ENCODE assay signal across 7 mouse cellular contexts in genomic region chr11:50886231-50886932, GRCm38 (mm10). TPM values are rescaled to one million over a fixed set of nuclear protein-coding genes. Genes with fewer than 3 reads are reported as not detected.
DNase-seq lines count a peak whose midpoint lies in the region; ATAC-seq lines count a peak whose summit lies in the region.

No protein-coding gene starts in this region.

- H3K4me1 ChIP-seq in hindbrain, embryonic 11.5 days (replicated peaks; ENCODE audit: control insufficient read depth, insufficient read depth, low read length) = no peaks in the 10 kb centered on the region; the same call in 1 of the 2 replicates
- no peaks in the 10 kb centered on the region for H3K4me1 ChIP-seq in liver, embryonic 15.5 days (replicated peaks)

- H3K36me3 ChIP-seq in hindbrain, embryonic 11.5 days (ENCODE audit: control insufficient read depth, insufficient read depth, low read length) = no peaks in the 10 kb centered on the region
- H3K36me3 ChIP-seq in liver, embryonic 15.5 days (replicated peaks) = no peaks in the 10 kb centered on the region

- DNase-seq in right cerebral cortex, postnatal 14 days = peak; percentile 24
- no peak for DNase-seq in right cerebral cortex, adult 18-20 months
- peak; percentile 38 for DNase-seq in cerebellum, postnatal 36 days
- DNase-seq in hindbrain, embryonic 11.5 days (ENCODE audit: low spot score) = peak; percentile 10
- DNase-seq in layer of hippocampus, postnatal 25 days (ENCODE audit: extremely low spot score in 1 of 2, low spot score in 1 of 2) = no peak
- DNase-seq in left cerebral cortex, adult 11 months (ENCODE audit: low spot score) = no peak

- 57% methylated on average over 8 of the region's 8 CpGs for WGBS in hindbrain, embryonic 11.5 days
- 49% methylated on average over 8 of the region's 8 CpGs for WGBS in liver, embryonic 15.5 days (ENCODE audit: insufficient replicate concordance)

- peak overlapping the region; percentile 64 for H3K4me2 ChIP-seq in hindbrain, embryonic 11.5 days (replicated peaks; ENCODE audit: low read depth, low read length)
- H3K4me2 ChIP-seq in liver, embryonic 15.5 days = peak overlapping the region; percentile 54; the same call in 1 of the 2 replicates

- ATAC-seq in hindbrain, embryonic 11.5 days (ENCODE audit: low FRiP score) = no peak
- ATAC-seq in liver, embryonic 15.5 days (ENCODE audit: insufficient read depth) = no peak

- no peaks in the 10 kb centered on the region for H3K27me3 ChIP-seq in hindbrain, embryonic 11.5 days (ENCODE audit: control insufficient read depth, insufficient read depth, low read length)
- no peaks in the 10 kb centered on the region for H3K27me3 ChIP-seq in liver, embryonic 15.5 days

- no peaks in the 10 kb centered on the region for H3K9me3 ChIP-seq in hindbrain, embryonic 11.5 days (ENCODE audit: control insufficient read depth, low read length)
- H3K9me3 ChIP-seq in liver, embryonic 15.5 days (replicated peaks) = no peaks in the 10 kb centered on the region

- no peak overlapping the region for H3K27ac ChIP-seq in hindbrain, embryonic 11.5 days (ENCODE audit: low read depth, low read length)
- no peak overlapping the region for H3K27ac ChIP-seq in liver, embryonic 15.5 days (replicated peaks)

- peak overlapping the region; percentile 42 for H3K4me3 ChIP-seq in hindbrain, embryonic 11.5 days (ENCODE audit: low read depth, low read length)
- H3K4me3 ChIP-seq in liver, embryonic 15.5 days (replicated peaks) = no peak overlapping the region

- peak overlapping the region; percentile 67 for H3K9ac ChIP-seq in hindbrain, embryonic 11.5 days (ENCODE audit: low read depth, low read length)
- no peak overlapping the region for H3K9ac ChIP-seq in liver, embryonic 15.5 days

RNA-seq across cellular contexts. Expression of gene Zfp454, which starts 1.1 kb away (rescaled TPM):
- polyA plus RNA-seq in hindbrain, embryonic 11.5 days (2014; fragmentation: Nextera tagmentation; extraction: Ambion mirVana) = 15.5 and 16.4 TPM in 2 replicates
- polyA plus RNA-seq in liver, embryonic 15.5 days (2015; fragmentation: Nextera tagmentation; extraction: Ambion mirVana) = 0.28 and 0.30 TPM in 2 replicates
- 1 to 10 TPM; 6.1 to 6.2 TPM for total RNA-seq in layer of hippocampus, postnatal 25 days (2021)

RNA-seq across cellular contexts. Expression of gene Zfp2, which starts 29.6 kb away (rescaled TPM):
- polyA plus RNA-seq in hindbrain, embryonic 11.5 days (2014; fragmentation: Nextera tagmentation; extraction: Ambion mirVana) = 30.6 and 37.0 TPM in 2 replicates
- polyA plus RNA-seq in liver, embryonic 15.5 days (2015; fragmentation: Nextera tagmentation; extraction: Ambion mirVana) = 1.8 and 2.2 TPM in 2 replicates
- 10 to 100 TPM; 17.2 to 19.7 TPM for total RNA-seq in layer of hippocampus, postnatal 25 days (2021)

RNA-seq across cellular contexts. Expression of gene Grm6, which starts 35.9 kb away (rescaled TPM):
- not detected in 2 replicates for polyA plus RNA-seq in hindbrain, embryonic 11.5 days (2014; fragmentation: Nextera tagmentation; extraction: Ambion mirVana)
- polyA plus RNA-seq in liver, embryonic 15.5 days (2015; fragmentation: Nextera tagmentation; extraction: Ambion mirVana) = 0.12 and 0.17 TPM in 2 replicates
- total RNA-seq in layer of hippocampus, postnatal 25 days (2021) = not detected

RNA-seq across cellular contexts. Expression of gene Zfp879, which starts 45.0 kb away (rescaled TPM):
- polyA plus RNA-seq in hindbrain, embryonic 11.5 days (2014; fragmentation: Nextera tagmentation; extraction: Ambion mirVana) = 0.35 and 0.57 TPM in 2 replicates
- 0.06 and 0.14 TPM in 2 replicates for polyA plus RNA-seq in liver, embryonic 15.5 days (2015; fragmentation: Nextera tagmentation; extraction: Ambion mirVana)
- total RNA-seq in layer of hippocampus, postnatal 25 days (2021) = 1 to 10 TPM; 3.0 to 3.4 TPM

RNA-seq across cellular contexts. Expression of gene Zfp354b, which starts 45.1 kb away (rescaled TPM):
- 1.8 and 2.1 TPM in 2 replicates for polyA plus RNA-seq in hindbrain, embryonic 11.5 days (2014; fragmentation: Nextera tagmentation; extraction: Ambion mirVana)
- polyA plus RNA-seq in liver, embryonic 15.5 days (2015; fragmentation: Nextera tagmentation; extraction: Ambion mirVana) = 0.14 TPM in 1 of 2 replicates, not detected in the other
- 1 to 10 TPM; 5.4 to 7.2 TPM for total RNA-seq in layer of hippocampus, postnatal 25 days (2021)

Comparison
In these comparisons a context has a peak if more than half of its experiments do, and no peak if none do; other contexts are left out.
1. DNase-seq: peak in right cerebral cortex, postnatal 14 days (single experiment), cerebellum, postnatal 36 days (2 of 2) and hindbrain, embryonic 11.5 days (single experiment); none in right cerebral cortex, adult 18-20 months (single experiment), layer of hippocampus, postnatal 25 days (0 of 2) and left cerebral cortex, adult 11 months (single experiment).
2. RNA of gene Zfp454, which starts 1.1 kb away (polyA plus RNA-seq): 15.5 to 16.4 TPM in hindbrain, embryonic 11.5 days; 0.28 to 0.30 TPM in liver, embryonic 15.5 days; every median in the first group is over 10 times any median in the second.